Mouse (Mus musculus): ENCODE measurements around the gene Kcnip1.
A peak's percentile ranks its signal among the peaks of the same experiment; 100 is the strongest.

The Kcnip1 gene

GRCm38 (mm10) chr11:33668376-33668775, 324.6 kb downstream of the Kcnip1 start:
- no peak for DNase-seq (ENCODE audit: low spot score in 2 of 2)

GRCm38 (mm10) chr11:33663599-33663998, 329.4 kb downstream of the Kcnip1 start:
- no peak for DNase-seq (ENCODE audit: low spot score in 2 of 2)

- DNase-seq (ENCODE audit: low spot score in 2 of 2) = no peak
Observed at GRCm38 (mm10) chr11:33660016-33660913, 332.7 kb downstream of the Kcnip1 start.

DNA sequence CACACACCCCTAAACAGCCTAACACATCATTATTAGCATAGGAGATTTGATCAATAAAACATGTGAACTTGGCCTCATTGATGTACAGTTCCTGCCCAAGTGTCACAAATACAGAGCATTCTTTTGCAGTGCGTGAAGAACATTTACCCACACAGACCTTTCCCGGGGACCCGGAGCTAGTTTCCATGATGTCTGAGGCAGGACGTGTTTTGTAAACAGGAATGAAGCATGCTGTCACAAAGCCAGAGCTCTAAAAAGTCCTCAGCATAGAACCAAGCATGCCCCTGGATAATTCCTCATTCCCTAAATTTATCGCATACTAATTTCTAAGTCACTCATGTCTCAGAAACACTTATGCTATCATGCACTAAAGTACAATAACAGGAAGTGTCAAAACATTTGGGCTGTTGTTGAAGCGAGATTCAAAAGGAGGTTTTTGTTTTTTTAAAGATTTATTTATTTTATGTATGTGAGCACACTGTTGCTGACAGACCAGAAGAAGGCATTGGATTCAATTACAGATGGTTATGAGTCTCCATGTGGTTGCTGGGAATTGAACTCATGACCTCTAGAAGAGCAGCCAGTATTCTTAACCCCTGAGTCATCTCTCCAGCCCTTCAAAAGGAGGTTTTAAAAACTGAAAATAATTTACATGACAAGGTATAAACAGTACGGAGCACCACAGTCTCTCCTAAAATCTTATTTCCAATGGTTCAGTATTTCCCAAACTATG, 336.9 kb downstream of the Kcnip1 start:
- no peak for DNase-seq (ENCODE audit: low spot score in 2 of 2)

- no peak for DNase-seq (ENCODE audit: low spot score in 2 of 2)
Observed at GRCm38 (mm10) chr11:33655221-33655620, 337.7 kb downstream of the Kcnip1 start.

DNA sequence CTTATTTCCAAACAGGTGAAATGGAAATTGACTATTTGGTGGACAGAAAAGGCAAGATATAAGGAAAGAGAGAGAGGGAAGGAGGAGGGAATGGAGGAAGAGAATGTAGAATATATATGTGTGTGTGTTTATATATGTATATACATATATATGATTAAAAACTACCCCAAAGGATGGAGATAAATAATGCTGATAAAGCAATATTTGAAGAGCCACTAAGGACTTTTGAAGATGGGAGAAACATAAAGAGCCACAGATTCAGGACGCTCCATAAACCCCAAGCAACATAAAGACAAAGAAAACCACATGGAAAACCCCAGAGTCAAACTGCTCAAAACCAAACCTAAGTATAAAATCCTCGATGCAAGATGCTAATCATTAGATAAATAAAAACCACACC, 338.5 kb downstream of the Kcnip1 start:
- no peak for DNase-seq (ENCODE audit: low spot score in 2 of 2)

GRCm38 (mm10) chr11:33649358-33649757, 343.6 kb downstream of the Kcnip1 start:
- DNase-seq (ENCODE audit: low spot score in 2 of 2) = no peak

DNA sequence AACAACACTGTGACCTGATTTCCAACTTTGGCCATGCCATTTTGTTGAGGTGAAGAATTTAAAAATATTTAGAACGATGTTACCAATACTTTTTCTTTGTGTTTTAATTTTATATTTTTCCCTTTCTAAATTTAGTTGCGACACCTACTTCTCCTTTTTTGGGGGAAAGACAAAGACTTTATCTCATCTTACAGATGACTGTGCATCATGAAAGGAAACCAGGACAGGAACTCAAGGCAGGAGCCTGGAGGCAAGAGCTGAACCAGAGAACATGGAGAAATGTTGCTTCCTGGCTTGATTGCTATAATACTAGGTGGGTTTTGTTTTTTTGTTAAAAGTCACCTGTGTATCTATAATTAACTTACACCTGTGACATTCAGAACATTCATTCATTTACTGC, 355.8 kb downstream of the Kcnip1 start:
- DNase-seq (ENCODE audit: low spot score in 2 of 2) = no peak

- no peak for DNase-seq (ENCODE audit: low spot score in 2 of 2)
Observed at GRCm38 (mm10) chr11:33627136-33627742, 365.7 kb downstream of the Kcnip1 start.

DNA sequence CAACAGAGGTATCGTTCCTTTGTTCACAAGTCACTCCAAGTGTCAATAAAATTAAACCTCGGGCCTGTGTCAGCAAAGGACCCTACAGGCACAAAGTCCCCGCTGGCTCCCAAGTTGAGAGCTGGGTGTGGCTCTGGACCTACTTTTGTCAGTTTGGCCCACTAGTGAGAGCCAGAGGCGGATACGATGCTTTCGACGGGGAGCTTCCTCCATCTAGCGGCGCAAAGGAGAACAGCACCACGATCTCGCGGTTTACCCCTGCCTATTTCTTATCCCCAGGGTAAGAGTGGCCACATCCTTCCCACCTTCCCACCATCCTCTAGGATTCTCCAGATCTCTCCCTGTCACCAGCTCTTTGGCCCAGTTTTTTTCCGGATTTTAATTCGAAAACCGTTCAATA, 378.7 kb downstream of the Kcnip1 start:
- DNase-seq (ENCODE audit: low spot score in 2 of 2) = peak; percentile 24 to 73

GRCm38 (mm10) chr11:33607784-33608183, 385.2 kb downstream of the Kcnip1 start:
- no peak for DNase-seq (ENCODE audit: low spot score in 2 of 2)

- DNase-seq (ENCODE audit: low spot score in 2 of 2) = no peak
Observed at GRCm38 (mm10) chr11:33603174-33603573, 389.8 kb downstream of the Kcnip1 start.

DNA sequence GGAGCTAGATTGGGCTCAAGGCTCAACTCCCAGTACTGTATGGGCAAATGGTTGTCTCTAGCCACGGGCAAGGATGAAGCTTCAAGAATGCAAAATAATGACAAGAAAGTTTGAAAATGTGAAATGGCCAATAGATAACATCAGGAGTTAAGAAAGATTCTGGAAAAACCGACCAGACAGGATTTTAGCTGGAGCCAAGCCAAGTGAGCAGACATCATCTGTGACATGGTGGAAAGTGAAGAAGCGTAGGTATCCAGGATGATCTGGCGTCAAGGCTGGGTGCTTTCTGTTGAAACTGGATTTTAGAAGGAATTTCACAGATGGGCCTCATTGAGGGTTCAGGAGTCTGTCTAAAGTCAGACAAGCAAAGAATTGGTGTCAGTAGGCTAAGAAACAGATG, 394.0 kb downstream of the Kcnip1 start, which contains the start of gene D130052B06Rik:
Gene D130052B06Rik, plus strand, starts transcription at position 317 of the 400 bp plus-strand sequence.
- DNase-seq (ENCODE audit: low spot score in 2 of 2) = no peak

DNA sequence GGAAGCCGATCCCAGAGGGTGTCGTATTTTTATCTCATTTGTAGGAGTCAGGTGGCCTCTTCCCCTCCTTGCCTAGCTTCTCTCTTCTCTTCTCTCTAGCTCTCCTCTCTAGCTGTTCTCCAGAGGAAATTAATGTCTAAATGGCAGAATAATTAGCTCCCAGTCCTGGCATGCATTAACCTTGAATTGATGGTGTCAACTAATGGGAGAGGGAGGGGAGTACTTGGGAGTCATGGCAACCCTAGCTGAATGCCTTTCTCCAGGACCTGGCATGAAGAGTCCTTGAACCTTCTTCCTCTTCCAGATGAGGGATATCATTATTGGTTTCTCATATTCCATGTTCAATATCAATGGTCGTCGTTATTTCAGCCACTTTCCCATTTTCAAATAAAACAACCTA, 396.3 kb downstream of the Kcnip1 start:
- DNase-seq (ENCODE audit: low spot score in 2 of 2) = no peak

DNA sequence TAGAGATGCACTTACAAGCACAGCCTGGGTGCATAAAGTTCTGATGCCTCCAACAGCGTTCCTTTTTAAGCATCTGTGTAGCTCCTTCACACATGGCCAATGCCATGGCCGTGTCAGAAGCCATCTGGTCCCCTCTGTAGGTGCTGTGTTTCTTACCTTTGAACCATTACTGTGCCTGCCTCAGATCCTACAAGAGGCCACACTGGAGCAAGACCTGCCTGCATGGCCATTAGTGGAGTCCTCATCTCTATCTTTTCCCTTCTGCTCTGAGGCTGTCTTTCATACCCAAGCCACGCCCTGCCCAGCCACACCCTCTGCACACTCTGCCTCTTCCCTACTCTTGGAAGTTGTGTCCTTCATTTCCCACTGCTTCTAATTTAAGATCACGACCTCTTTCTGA, 400.1 kb downstream of the Kcnip1 start:
- DNase-seq (ENCODE audit: low spot score in 2 of 2) = no peak

DNA sequence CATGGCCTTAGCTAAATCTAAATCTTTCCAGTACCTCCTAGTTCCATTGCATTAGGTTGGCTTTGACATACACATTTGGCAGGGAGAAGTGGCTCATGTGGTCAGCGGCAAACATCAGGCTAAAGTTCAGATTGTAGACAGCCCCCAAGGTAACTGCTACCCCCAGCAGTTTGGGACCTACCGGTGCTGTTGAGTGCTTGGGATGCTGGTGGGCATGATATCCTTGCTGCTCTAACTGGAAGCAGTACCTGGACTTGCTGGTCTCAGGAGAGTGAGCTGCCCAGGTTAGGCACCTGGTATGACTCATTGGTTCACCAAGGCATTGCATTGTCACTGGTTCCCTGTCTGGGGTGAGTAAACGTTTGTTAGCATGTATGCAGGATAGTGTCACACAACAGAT, 402.2 kb downstream of the Kcnip1 start:
- DNase-seq (ENCODE audit: low spot score in 2 of 2) = no peak

- DNase-seq (ENCODE audit: low spot score in 2 of 2) = no peak
Observed at GRCm38 (mm10) chr11:33586614-33587013, 406.3 kb downstream of the Kcnip1 start.

DNA sequence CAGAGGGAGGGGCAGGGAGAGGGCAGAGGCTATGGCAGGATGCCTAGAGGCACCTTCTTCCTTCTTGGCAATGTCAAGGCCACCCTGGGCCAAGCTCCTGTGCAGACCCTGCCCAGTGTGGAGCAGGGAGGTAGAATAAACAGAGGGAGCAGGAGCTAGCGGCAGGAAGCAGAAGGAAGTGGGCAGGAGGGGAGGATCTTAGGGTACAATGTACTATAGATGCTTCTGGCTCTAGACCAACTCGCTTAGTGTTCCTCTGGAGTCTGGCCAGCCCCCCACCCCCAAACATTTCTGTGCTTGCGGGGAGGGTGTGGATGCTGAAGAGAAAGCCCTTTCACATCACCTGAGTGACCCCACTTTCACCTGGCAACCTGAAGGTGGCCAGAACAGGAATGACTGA, 413.3 kb downstream of the Kcnip1 start:
- no peak for DNase-seq (ENCODE audit: low spot score in 2 of 2)

All from spleen, postnatal 4 days (tissue).